Mouse (Mus musculus): ENCODE data around the gene Rad9b. TPM values are rescaled to one million over a fixed set of nuclear protein-coding genes. Genes with fewer than 3 reads are reported as not detected.

Gene Rad9b
- polyA plus RNA-seq, 1 experiment = 10.8 TPM

- DNase-seq (ENCODE audit: extremely low spot score in 1 of 2, low spot score in 1 of 2) = no peak
These were observed 68.3 kb downstream of the Rad9b start for GRCm38 (mm10) chr5:122285767-122286150.

GRCm38 (mm10) chr5:122285029-122285766 lies 68.8 kb downstream of the Rad9b start:
- peak in 1 of 2 experiments; percentile 47 for DNase-seq (ENCODE audit: extremely low spot score in 1 of 2, low spot score in 1 of 2)

GRCm38 (mm10) chr5:122284183-122285028 lies 69.6 kb downstream of the Rad9b start, which contains the start of gene Pptc7:
Gene Pptc7, plus strand, starts transcription at chr5:122284365.
- peak; percentile 75 to 91 for DNase-seq (ENCODE audit: extremely low spot score in 1 of 2, low spot score in 1 of 2)

GRCm38 (mm10) chr5:122283828-122284182 lies 70.2 kb downstream of the Rad9b start:
- DNase-seq (ENCODE audit: extremely low spot score in 1 of 2, low spot score in 1 of 2) = no peak

- DNase-seq (ENCODE audit: extremely low spot score in 1 of 2, low spot score in 1 of 2) = no peak
These were observed 73.1 kb downstream of the Rad9b start for GRCm38 (mm10) chr5:122280827-122281462.

GRCm38 (mm10) chr5:122280422-122280826 lies 73.6 kb downstream of the Rad9b start:
- no peak for DNase-seq (ENCODE audit: extremely low spot score in 1 of 2, low spot score in 1 of 2)

GRCm38 (mm10) chr5:122279799-122280421 lies 74.1 kb downstream of the Rad9b start:
- no peak for DNase-seq (ENCODE audit: extremely low spot score in 1 of 2, low spot score in 1 of 2)

- no peak for DNase-seq (ENCODE audit: extremely low spot score in 1 of 2, low spot score in 1 of 2)
These were observed 75.1 kb downstream of the Rad9b start for GRCm38 (mm10) chr5:122278946-122279345.

- DNase-seq (ENCODE audit: extremely low spot score in 1 of 2, low spot score in 1 of 2) = no peak
These were observed 79.2 kb downstream of the Rad9b start for GRCm38 (mm10) chr5:122274785-122275184.

Other genes with a start within 250 kb of the Rad9b start
- gene Ccdc63, start 213.4 kb downstream of the Rad9b start, polyA plus RNA-seq (2012; rRNA removed) = 0.42 and 1.2 TPM in 2 replicates
- gene Ppp1cc, start 196.0 kb downstream of the Rad9b start, polyA plus RNA-seq (2012; rRNA removed) = 365 and 386 TPM in 2 replicates
- gene Hvcn1, start 147.4 kb downstream of the Rad9b start, polyA plus RNA-seq (2012; rRNA removed) = 3.4 and 5.9 TPM in 2 replicates
- gene Tctn1, start 89.8 kb downstream of the Rad9b start, polyA plus RNA-seq (2012; rRNA removed) = 39.5 and 46.5 TPM in 2 replicates
- 30.5 and 31.4 TPM in 2 replicates for gene Pptc7, start 69.9 kb downstream of the Rad9b start, polyA plus RNA-seq (2012; rRNA removed)
- 188 and 192 TPM in 2 replicates for gene Vps29, start 136 bp upstream of the Rad9b start, polyA plus RNA-seq (2012; rRNA removed)
- gene Gpn3, start 17.6 kb upstream of the Rad9b start, polyA plus RNA-seq (2012; rRNA removed) = 30.4 and 33.0 TPM in 2 replicates
- gene Fam216a, start 18.1 kb upstream of the Rad9b start, polyA plus RNA-seq (2012; rRNA removed) = 102 TPM in 2 replicates
- 257 and 268 TPM in 2 replicates for gene Arpc3, start 37.6 kb upstream of the Rad9b start, polyA plus RNA-seq (2012; rRNA removed)
- gene Anapc7, start 67.5 kb upstream of the Rad9b start, polyA plus RNA-seq (2012; rRNA removed) = 33.3 and 40.7 TPM in 2 replicates
- 269 and 275 TPM in 2 replicates for gene Atp2a2, start 148.0 kb upstream of the Rad9b start, polyA plus RNA-seq (2012; rRNA removed)

Measured in frontal cortex, adult 2 months (tissue).